Mouse (Mus musculus) heart, adult 2 months (tissue): ENCODE data around the gene Muc1. TPM values are rescaled to one million over a fixed set of nuclear protein-coding genes. Genes with fewer than 3 reads are reported as not detected.
A peak's percentile ranks its signal among the peaks of the same experiment; 100 is the strongest.

Experiments
- DNase-seq, 2 experiments: peaks; one replicate each; pipeline ENCODE4 v3.0.0; 2021
- H3K27ac ChIP-seq: fragments of 200-600 bp; 2 replicates; pipeline ENCODE4 v1.8.1; 2022
- H3K27me3 ChIP-seq: fragments of 200-500 bp; 2 replicates; pipeline ENCODE4 v1.6.1; 2012; ENCODE audit warnings: mild to moderate bottlenecking, low read length, inconsistent platforms, mixed read lengths; ENCODE audit not compliant: control insufficient read depth, insufficient read depth
- H3K36me3 ChIP-seq: fragments of 200-500 bp; 2 replicates; pipeline ENCODE4 v1.6.1; 2012; ENCODE audit warnings: low read length, inconsistent platforms; ENCODE audit not compliant: control insufficient read depth, insufficient read depth
- H3K4me1 ChIP-seq: fragments of 200-500 bp; 2 replicates; pipeline ENCODE4 v1.6.1; 2011; ENCODE audit warnings: low read length; ENCODE audit not compliant: control insufficient read depth, insufficient read depth
- H3K4me3 ChIP-seq: fragments of 200-600 bp; 2 replicates; pipeline ENCODE4 v1.8.1; 2022
- H3K79me2 ChIP-seq: fragments of 200-500 bp; replicated peaks from 2 replicates; pipeline ENCODE4 v1.6.1; 2012; ENCODE audit warnings: mild to moderate bottlenecking, inconsistent platforms, low read length, moderate library complexity, mixed read lengths; ENCODE audit not compliant: control insufficient read depth, insufficient read depth
- H3K9ac ChIP-seq: fragments of 200-500 bp; 2 replicates; pipeline ENCODE4 v1.6.1; 2012; ENCODE audit warnings: low read depth, mild to moderate bottlenecking, control low read depth, inconsistent platforms, low read length, mixed read lengths
- CTCF ChIP-seq: fragments of 200-600 bp; IDR thresholded peaks from 2 replicates; pipeline ENCODE4 v1.8.1; 2022; ENCODE audit warnings: antibody characterized with exemption, mild to moderate bottlenecking, moderate library complexity
- EP300 ChIP-seq: fragments of 200-500 bp; IDR thresholded peaks from 2 replicates; pipeline ENCODE4 v1.6.1; 2011; ENCODE audit warnings: low read depth, low read length, control low read depth; ENCODE audit not compliant: insufficient read depth
- POLR2A ChIP-seq: fragments of 200-500 bp; IDR thresholded peaks from 2 replicates; pipeline ENCODE4 v1.6.1; 2011; ENCODE audit warnings: mild to moderate bottlenecking, low read depth, low read length, control low read depth; ENCODE audit not compliant: insufficient read depth
- WGBS: fragments of 180-500 bp; shearing (Covaris S2); methylation state at CpG from one replicate; pipeline ENCODE4 v1.1.7; 2018; 5-methylcytosine and 5-hydroxymethylcytosine counted together
- intact Hi-C: fragments of 180-260 bp; cut with DNase I; formaldehyde crosslinking; loops from one replicate; pipeline ENCODE4 v1.15.1; 2025
- polyA plus RNA-seq: library from polyadenylated mRNA; depleted of rRNA; stranded (reverse); fragments of >200 nt; gene quantifications from 2 replicates; pipeline ENCODE4 v1.2.3, GENCODE M21; 2012
- total RNA-seq, 2 experiments: library from RNA; stranded (reverse); gene quantifications; 2 replicates each; pipeline ENCODE4 v1.2.3; 2021

Gene Muc1
- total and polyA plus RNA-seq, 3 experiments, result 0.39 to 6.2 (median 0.47) TPM

- peak in 1 of 2 experiments; percentile 20 for DNase-seq
- Histone ChIP-seq H3K4me3 (no peak overlapping the region), H3K9ac (no peak overlapping the region), H3K36me3 (no peaks in the 10 kb centered on the region), H3K27ac (no peak overlapping the region), H3K79me2 (no peaks in the 10 kb centered on the region), H3K27me3 (no peaks in the 10 kb centered on the region), H3K4me1 (no peaks in the 10 kb centered on the region)
- no peak for TF ChIP-seq EP300
- TF ChIP-seq POLR2A, result no peak
- no peak for TF ChIP-seq CTCF
- intact Hi-C loops, result no loop called here
- WGBS, result 63% methylated on average over 23 of the region's 23 CpGs
These were observed 41.7 kb upstream of the Muc1 start for GRCm38 (mm10) chr3:89187197-89187596.

- intact Hi-C loops, result no loop called here
- TF ChIP-seq CTCF (no peak), POLR2A (no peak), EP300 (no peak)
- WGBS, result 84% methylated on average over 18 of the region's 18 CpGs
- no peak overlapping the region for H3K9ac ChIP-seq
- no peaks in the 10 kb centered on the region for H3K79me2 ChIP-seq
- no peak for DNase-seq
- H3K4me1 ChIP-seq, result no peaks in the 10 kb centered on the region
- no peak overlapping the region for H3K27ac ChIP-seq
- no peaks in the 10 kb centered on the region for H3K27me3 ChIP-seq
- no peak overlapping the region for H3K4me3 ChIP-seq
- no peaks in the 10 kb centered on the region for H3K36me3 ChIP-seq
These were observed 41.0 kb upstream of the Muc1 start for GRCm38 (mm10) chr3:89187690-89188477.

- H3K27ac ChIP-seq, result no peak overlapping the region
- no peak overlapping the region for H3K9ac ChIP-seq
- TF ChIP-seq POLR2A (no peak), CTCF (no peak), EP300 (no peak)
- H3K27me3 ChIP-seq, result no peaks in the 10 kb centered on the region
- 80% methylated on average over 12 of the region's 12 CpGs for WGBS
- no peaks in the 10 kb centered on the region for H3K4me1 ChIP-seq
- intact Hi-C loops, result no loop called here
- no peaks in the 10 kb centered on the region for H3K36me3 ChIP-seq
- no peak for DNase-seq
- H3K4me3 ChIP-seq, result no peak overlapping the region
- H3K79me2 ChIP-seq, result no peaks in the 10 kb centered on the region
These were observed 40.4 kb upstream of the Muc1 start for GRCm38 (mm10) chr3:89188478-89188875.

GRCm38 (mm10) chr3:89190436-89190835 lies 38.4 kb upstream of the Muc1 start:
- no peaks in the 10 kb centered on the region for H3K36me3 ChIP-seq
- 70% methylated on average over 8 of the region's 8 CpGs for WGBS

GRCm38 (mm10) chr3:89193351-89193750 lies 35.5 kb upstream of the Muc1 start:
- no peak for DNase-seq
- no peaks in the 10 kb centered on the region for H3K27me3 ChIP-seq
- H3K4me1 ChIP-seq, result no peaks in the 10 kb centered on the region
- H3K36me3 ChIP-seq, result no peaks in the 10 kb centered on the region
- WGBS, result 71% methylated on average over 1 of the region's 1 CpGs
- no peak overlapping the region for H3K9ac ChIP-seq
- TF ChIP-seq POLR2A (no peak), CTCF (no peak), EP300 (no peak)
- intact Hi-C loops, result no loop called here
- no peak overlapping the region for H3K27ac ChIP-seq
- H3K4me3 ChIP-seq, result no peak overlapping the region
- no peaks in the 10 kb centered on the region for H3K79me2 ChIP-seq

More at GRCm38 (mm10) chr3:89190436-89190835, 38.4 kb upstream of the Muc1 start:
- Histone ChIP-seq H3K4me1 (no peaks in the 10 kb centered on the region), H3K27me3 (no peaks in the 10 kb centered on the region), H3K9ac (no peak overlapping the region), H3K79me2 (no peaks in the 10 kb centered on the region), H3K4me3 (no peak overlapping the region), H3K27ac (no peak overlapping the region)
- intact Hi-C loops, result no loop called here
- no peak for TF ChIP-seq EP300
- TF ChIP-seq POLR2A, result no peak
- TF ChIP-seq CTCF, result no peak
- no peak for DNase-seq

- no peak overlapping the region for H3K9ac ChIP-seq
- intact Hi-C loops, result no loop called here
- H3K79me2 ChIP-seq, result no peaks in the 10 kb centered on the region
- 91% methylated on average over 2 of the region's 2 CpGs for WGBS
- H3K27me3 ChIP-seq, result no peaks in the 10 kb centered on the region
- H3K27ac ChIP-seq, result no peak overlapping the region
- no peaks in the 10 kb centered on the region for H3K4me1 ChIP-seq
- TF ChIP-seq CTCF, result peak; percentile 55
- no peak for TF ChIP-seq EP300
- H3K36me3 ChIP-seq, result no peaks in the 10 kb centered on the region
- DNase-seq, result no peak
- H3K4me3 ChIP-seq, result no peak overlapping the region
These were observed 35.0 kb upstream of the Muc1 start for GRCm38 (mm10) chr3:89193853-89194252.
